Mouse (Mus musculus): ENCODE data around the gene Cdc42ep4. TPM values are rescaled to one million over a fixed set of nuclear protein-coding genes. Genes with fewer than 3 reads are reported as not detected.

Cdc42ep4 gene
- polyA plus RNA-seq, 1 experiment from 2014 or later, result 120 TPM

DNA sequence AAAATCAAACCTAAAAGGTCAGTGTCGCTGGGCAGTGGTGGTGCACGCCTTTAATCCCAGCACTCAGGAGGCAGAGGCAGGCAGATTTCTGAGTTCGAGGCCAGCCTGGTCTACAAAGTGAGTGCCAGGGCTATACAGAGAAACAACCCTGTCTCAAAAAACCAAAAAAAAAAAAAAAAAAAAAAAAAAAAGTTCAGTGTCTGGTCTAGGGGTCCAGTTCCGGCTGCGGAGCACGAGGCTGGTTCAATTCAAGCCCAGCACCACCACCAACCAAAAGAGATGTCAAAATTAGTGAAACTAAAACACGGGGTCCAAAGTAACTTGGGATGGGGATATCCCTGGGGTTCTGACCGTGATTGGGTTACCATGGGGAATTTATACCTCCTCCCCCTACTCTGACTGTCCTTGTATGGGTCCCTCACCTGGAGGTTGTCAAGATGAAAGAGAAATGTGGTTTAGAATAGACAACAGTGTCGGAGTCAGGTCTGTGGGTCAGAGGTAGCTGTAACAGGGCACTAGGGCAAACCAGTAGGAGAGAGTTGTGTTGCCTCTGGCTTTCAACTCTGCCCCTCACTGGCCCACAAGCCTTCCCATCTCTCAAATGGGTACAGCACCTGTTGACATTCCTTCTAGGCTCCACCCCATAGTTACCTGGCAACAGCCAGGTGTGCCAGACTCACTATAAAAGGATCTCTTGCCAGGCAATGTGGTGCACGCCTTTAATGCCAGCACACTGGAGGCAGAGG is 1.2 kb upstream of the Cdc42ep4 start:
- 94% methylated on average over 10 of the region's 10 CpGs for WGBS
- H3K27ac ChIP-seq, result peak overlapping the region; percentile 99; the same call in 1 of the 2 replicates
- H3K27me3 ChIP-seq (ENCODE audit: insufficient read depth, poor library complexity, severe bottlenecking), result peaks cover 12% of the 10 kb centered on the region; the same call in 1 of the 2 replicates
- DNase-seq (ENCODE audit: low spot score), result no peak
- no peaks in the 10 kb centered on the region for H3K9me3 ChIP-seq
- peaks cover 14% of the 10 kb centered on the region for H3K36me3 ChIP-seq
- H3K4me1 ChIP-seq (replicated peaks), result peaks cover 63% of the 10 kb centered on the region
- H3K4me3 ChIP-seq, result peak overlapping the region; percentile 96

DNA sequence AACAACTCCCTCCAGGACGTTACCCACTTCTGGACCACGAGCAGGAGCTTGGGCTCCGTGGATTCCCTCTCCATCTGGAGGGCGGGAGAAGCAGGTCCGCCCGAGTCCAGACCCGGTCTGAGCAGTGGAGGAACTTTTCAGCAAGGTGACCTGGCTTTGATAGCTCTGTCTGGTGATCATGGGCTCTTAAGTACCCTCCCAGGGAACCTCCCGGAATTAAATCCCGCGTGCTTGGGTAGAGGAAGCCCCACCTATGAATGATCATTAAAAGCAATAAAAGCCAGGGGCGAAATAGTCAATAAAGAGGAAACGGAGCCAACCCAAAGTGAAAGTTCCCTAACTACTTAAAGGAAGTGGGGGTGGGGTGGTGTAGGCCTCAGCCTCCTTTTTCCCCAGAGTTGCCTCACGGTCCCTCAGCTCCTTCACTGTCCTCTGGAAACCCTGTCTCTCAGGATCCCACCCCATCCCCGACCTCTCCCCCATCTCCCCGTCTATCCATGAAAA is 529 bp upstream of the Cdc42ep4 start:
- WGBS, result 32% methylated on average over 15 of the region's 15 CpGs
- Histone ChIP-seq H3K27me3 (ENCODE audit: insufficient read depth, poor library complexity, severe bottlenecking) (peaks cover 12% of the 10 kb centered on the region; the same call in 1 of the 2 replicates), H3K9me3 (no peaks in the 10 kb centered on the region), H3K4me3 (peak overlapping the region; percentile 96), H3K4me1 (replicated peaks) (peaks cover 69% of the 10 kb centered on the region), H3K27ac (peak overlapping the region; percentile 99), H3K36me3 (peaks cover 21% of the 10 kb centered on the region)
- no peak for DNase-seq (ENCODE audit: low spot score)

DNA sequence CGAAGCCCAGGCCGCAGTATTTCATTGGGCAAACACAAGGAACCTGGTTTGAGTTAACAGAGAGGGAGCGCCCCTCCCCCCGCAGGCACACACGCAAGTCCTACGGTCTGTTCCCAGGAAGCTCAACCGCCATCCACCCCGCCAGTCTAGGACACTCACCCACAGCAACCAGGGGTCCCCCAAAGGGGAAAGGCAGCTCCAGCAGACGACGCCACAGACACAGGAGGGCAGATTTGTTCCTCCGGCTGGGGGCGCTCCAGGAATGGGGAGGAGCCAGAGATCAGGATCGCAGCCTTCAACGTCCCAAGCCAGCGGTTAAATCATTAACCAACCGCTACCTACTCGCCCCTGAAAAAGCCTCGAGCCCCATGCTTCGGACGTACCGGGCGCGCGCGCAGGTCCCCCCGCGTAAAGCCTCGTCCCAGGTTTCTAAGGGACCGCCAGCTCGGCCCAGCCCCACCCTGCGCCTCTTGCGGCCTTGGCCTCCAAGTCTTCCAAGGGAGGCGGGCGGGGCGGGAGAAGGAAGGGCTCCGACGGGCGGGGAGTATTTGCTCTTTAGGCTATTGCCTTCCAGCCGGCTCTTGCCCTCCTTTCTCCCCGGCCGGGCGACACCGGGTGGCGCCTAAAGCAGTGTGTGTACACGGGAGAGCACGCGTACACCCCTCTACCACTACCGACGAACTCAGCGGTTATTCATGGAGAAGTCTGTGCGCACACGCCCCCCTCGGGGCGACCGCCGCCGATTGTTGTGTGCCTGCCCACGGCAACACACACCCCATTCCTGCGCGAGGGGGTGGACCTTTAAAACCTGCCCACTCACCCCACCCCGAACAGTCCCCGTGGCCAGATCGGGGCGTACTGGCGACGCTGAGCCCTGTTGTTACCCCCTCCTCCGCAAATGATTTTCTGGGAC is 854 bp downstream of the Cdc42ep4 start:
- Histone ChIP-seq H3K4me3 (peak overlapping the region; percentile 96), H3K27me3 (ENCODE audit: insufficient read depth, poor library complexity, severe bottlenecking) (peaks cover 12% of the 10 kb centered on the region; the same call in 1 of the 2 replicates), H3K27ac (peak overlapping the region; percentile 99), H3K36me3 (peaks cover 33% of the 10 kb centered on the region), H3K4me1 (replicated peaks) (peaks cover 77% of the 10 kb centered on the region), H3K9me3 (no peaks in the 10 kb centered on the region)
- WGBS, result under 1% methylated on average over 67 of the region's 67 CpGs
- DNase-seq (ENCODE audit: low spot score), result peak; percentile 83

DNA sequence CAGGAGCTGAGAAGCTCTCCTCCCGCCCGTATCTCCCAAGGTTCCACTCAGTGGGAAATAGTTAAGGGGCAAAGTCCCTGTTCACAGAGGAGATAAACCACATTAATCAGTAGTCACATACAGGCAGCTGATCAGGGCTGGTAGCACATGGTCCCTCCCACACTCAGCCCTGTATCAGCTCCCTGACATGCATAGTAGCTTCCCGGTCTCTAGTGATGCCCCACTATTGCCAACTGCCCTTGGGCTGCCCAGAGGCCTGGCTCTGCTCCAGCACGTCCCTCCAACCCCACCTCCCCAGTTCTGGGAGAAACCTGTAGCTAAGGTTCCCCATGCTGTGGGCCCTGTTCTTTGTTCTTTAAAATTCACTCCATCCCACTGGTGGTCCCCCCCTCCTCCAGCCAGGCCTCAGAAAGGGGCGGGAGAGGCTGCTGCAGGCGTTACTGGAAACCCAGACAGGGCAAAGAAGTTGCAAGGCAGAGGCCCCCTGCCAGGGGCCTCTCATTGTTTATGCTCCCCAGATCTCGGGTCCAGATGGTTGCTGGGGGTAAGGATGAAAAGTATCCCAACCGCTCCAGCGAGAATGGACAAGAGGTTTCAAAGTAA is 1.8 kb downstream of the Cdc42ep4 start:
- peak overlapping the region; percentile 96 for H3K4me3 ChIP-seq
- H3K27ac ChIP-seq, result peak overlapping the region; percentile 99
- no peaks in the 10 kb centered on the region for H3K9me3 ChIP-seq
- peak; percentile 78 for DNase-seq (ENCODE audit: low spot score)
- H3K27me3 ChIP-seq (ENCODE audit: insufficient read depth, poor library complexity, severe bottlenecking), result peaks cover 5% of the 10 kb centered on the region; the same call in 1 of the 2 replicates
- H3K4me1 ChIP-seq (replicated peaks), result peaks cover 76% of the 10 kb centered on the region
- H3K36me3 ChIP-seq, result peaks cover 42% of the 10 kb centered on the region
- WGBS, result 1% methylated on average over 9 of the region's 9 CpGs

DNA sequence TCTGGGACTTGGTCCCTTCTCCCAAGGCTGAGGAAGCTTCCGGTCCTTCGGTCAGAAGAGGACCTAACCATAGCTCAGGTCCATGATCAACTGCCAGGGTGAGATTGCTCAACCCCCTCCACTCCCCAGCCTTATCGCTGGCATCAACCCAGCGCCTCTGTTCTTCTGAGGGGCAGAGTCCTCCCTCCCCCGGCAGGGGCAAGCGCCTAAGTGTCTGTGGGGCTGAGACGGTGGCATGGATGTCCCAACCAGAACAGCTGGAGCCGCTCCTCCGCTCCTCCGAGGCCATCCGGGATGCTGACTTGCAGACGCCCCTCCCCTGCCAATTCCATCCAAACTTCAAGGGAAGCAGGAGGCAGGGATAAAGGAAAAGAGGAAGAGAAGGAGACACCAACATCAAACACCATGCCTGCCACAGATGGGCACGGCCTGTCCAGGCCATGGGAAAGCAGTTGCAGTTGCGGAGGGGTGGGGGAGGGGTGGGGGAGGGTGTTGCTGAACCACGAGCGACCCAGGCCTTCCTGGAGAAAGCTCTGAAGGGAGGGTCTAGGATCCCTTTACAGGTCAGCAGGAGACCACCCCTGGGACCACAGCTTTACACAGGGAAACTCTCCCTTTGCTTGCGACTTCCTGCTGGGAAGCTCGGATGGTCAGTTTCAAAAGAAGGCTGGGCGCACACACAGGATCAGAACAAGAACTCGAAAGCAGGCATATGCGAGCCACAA is 2.7 kb downstream of the Cdc42ep4 start:
- no peaks in the 10 kb centered on the region for H3K9me3 ChIP-seq
- peaks cover 67% of the 10 kb centered on the region for H3K4me1 ChIP-seq (replicated peaks)
- H3K27me3 ChIP-seq (ENCODE audit: insufficient read depth, poor library complexity, severe bottlenecking), result peaks cover 3% of the 10 kb centered on the region; the same call in 1 of the 2 replicates
- H3K36me3 ChIP-seq, result peaks cover 51% of the 10 kb centered on the region
- peak; percentile 64 for DNase-seq (ENCODE audit: low spot score)
- peak overlapping the region; percentile 96 for H3K4me3 ChIP-seq
- 10% methylated on average over 21 of the region's 21 CpGs for WGBS
- peak overlapping the region; percentile 99 for H3K27ac ChIP-seq

DNA sequence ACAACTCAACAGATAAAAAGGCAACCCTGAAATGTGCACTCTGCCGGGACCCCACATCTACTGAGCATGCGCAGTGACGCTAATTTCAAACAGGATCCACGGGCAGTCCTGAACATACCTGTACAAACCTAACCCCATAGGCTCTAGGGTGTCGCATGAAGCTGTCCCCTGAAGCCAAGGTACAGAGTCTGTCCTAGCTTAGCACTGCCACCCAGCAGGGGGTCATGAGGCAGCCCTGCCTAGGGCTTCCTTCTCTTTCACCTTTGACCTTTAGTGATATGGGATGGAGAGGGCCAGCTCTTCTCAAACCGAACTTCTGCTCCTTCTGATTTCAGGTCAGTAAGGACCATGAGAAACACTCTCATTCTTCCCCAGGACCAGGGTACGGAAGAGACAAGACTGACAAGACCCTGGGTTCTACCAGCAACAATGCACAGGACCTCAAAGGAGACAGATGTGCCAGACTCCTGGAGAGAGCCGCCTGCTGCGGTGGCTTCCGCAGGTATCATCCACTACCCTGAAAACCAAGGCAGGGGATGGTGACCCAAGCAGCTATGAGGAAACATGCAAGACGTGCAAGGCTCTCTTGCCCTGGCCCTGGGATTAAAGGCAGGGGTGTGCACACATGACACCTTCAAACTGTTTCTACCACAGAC is 3.8 kb downstream of the Cdc42ep4 start:
- Histone ChIP-seq H3K36me3 (peaks cover 62% of the 10 kb centered on the region), H3K4me3 (peak overlapping the region; percentile 96)

DNA sequence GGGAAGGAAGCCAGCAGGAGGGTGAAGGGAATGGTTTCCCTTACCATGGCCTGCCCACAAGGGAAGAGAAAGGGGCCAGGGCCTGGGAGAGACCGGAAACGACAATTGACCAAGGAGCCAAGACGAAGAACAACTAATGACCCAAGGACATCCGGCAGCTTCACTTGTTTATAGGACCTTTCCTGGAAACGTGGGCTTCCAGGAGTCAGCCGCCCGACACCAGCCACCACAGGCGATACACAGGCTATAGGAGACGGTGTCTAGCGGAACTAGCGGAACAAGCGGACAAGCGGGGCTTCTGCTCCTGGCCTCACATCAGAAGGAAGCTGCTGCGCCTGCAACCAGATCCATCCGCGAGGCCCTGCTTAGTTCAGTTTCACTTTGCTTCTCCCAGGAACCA is 4.6 kb downstream of the Cdc42ep4 start:
- Histone ChIP-seq H3K36me3 (peaks cover 70% of the 10 kb centered on the region), H3K4me3 (peak overlapping the region; percentile 96; the same call in 1 of the 2 replicates), H3K4me1 (replicated peaks) (peaks cover 59% of the 10 kb centered on the region), H3K9me3 (peaks cover 8% of the 10 kb centered on the region; the same call in 1 of the 2 replicates), H3K27ac (peak overlapping the region; percentile 99; the same call in 1 of the 2 replicates), H3K27me3 (ENCODE audit: insufficient read depth, poor library complexity, severe bottlenecking) (no peaks in the 10 kb centered on the region)
- 83% methylated on average over 16 of the region's 16 CpGs for WGBS
- peak; percentile 47 for DNase-seq (ENCODE audit: low spot score)

More for the DNA sequence above, 3.8 kb downstream of the Cdc42ep4 start:
- H3K9me3 ChIP-seq, result peaks cover 8% of the 10 kb centered on the region; the same call in 1 of the 2 replicates
- H3K4me1 ChIP-seq (replicated peaks), result peaks cover 64% of the 10 kb centered on the region
- peak overlapping the region; percentile 99; the same call in 1 of the 2 replicates for H3K27ac ChIP-seq
- no peak for DNase-seq (ENCODE audit: low spot score)
- no peaks in the 10 kb centered on the region for H3K27me3 ChIP-seq (ENCODE audit: insufficient read depth, poor library complexity, severe bottlenecking)
- WGBS, result 76% methylated on average over 11 of the region's 11 CpGs

DNA sequence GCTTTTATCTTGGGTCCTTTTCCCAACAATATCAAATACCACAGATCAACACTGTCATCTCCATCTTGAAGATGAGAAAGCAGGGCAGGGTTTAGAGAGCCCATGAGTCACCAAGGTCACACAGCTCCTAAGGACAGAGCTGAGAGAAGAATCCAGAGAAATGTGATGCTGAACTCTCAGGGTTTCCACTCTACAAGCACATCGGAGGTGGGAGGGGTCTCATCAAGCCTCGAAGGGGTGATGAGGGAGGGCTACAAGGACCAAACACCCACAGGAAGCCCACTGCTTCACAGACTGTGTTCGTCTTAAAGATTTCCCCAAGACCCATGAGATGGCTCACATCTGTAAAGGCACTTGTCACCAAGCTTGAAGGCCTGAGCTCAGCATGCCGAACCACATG is 5.7 kb downstream of the Cdc42ep4 start:
- Histone ChIP-seq H3K36me3 (peaks cover 81% of the 10 kb centered on the region), H3K27me3 (ENCODE audit: insufficient read depth, poor library complexity, severe bottlenecking) (no peaks in the 10 kb centered on the region), H3K27ac (0 out of 2 replicates have a peak overlapping the region, but pooled peaks have one; percentile 35), H3K4me1 (replicated peaks) (peaks cover 53% of the 10 kb centered on the region), H3K9me3 (peaks cover 8% of the 10 kb centered on the region; the same call in 1 of the 2 replicates), H3K4me3 (no peak overlapping the region)
- DNase-seq (ENCODE audit: low spot score), result no peak
- WGBS, result 83% methylated on average over 4 of the region's 4 CpGs

DNA sequence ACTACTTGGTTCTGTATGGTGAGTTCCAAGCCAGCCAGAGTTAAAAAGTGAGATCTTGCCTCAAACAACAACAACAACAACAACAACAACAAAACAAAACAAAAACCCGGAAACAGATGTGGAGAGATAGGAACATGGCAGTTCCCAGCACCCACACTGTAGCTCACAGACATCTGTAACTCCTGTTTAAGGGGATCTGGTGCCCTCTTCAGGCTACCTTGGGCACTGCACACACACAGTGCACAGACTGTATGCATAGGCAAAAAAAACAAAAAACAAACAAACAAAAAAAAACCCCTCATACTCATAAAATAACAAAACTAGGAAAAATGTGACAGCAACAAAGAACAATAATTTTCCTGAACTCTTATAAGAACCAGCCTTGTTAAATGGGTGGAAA is 8.7 kb downstream of the Cdc42ep4 start:
- 95% methylated on average over 1 of the region's 1 CpGs for WGBS
- Histone ChIP-seq H3K27me3 (ENCODE audit: insufficient read depth, poor library complexity, severe bottlenecking) (no peaks in the 10 kb centered on the region), H3K27ac (no peak overlapping the region), H3K9me3 (peaks cover 8% of the 10 kb centered on the region; the same call in 1 of the 2 replicates), H3K36me3 (peaks cover 97% of the 10 kb centered on the region), H3K4me1 (replicated peaks) (peaks cover 48% of the 10 kb centered on the region), H3K4me3 (no peak overlapping the region)
- no peak for DNase-seq (ENCODE audit: low spot score)

DNA sequence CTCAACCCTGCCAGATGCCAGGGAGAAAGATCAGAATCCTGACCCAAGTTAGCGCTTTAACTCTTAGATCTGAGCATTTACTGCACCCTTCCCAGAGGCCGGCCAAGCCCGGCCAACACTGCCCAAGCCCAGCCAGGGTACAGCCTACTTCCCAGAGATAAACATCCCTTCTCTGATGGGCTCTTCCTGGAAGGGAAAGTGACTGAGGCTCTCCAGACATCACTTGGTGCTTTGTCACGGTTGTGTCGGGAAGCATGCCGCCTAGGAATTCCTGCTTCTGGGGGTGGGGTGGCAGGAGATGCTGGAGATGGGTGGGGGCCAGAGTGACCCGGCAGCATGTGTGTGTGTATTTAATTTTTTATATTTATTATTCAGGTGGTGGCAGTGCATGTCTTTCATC is 11.6 kb downstream of the Cdc42ep4 start:
- no peak overlapping the region for H3K4me3 ChIP-seq
- no peaks in the 10 kb centered on the region for H3K27me3 ChIP-seq (ENCODE audit: insufficient read depth, poor library complexity, severe bottlenecking)
- no peak for DNase-seq (ENCODE audit: low spot score)
- no peak overlapping the region for H3K27ac ChIP-seq
- H3K4me1 ChIP-seq (replicated peaks), result peaks cover 55% of the 10 kb centered on the region
- WGBS, result 87% methylated on average over 7 of the region's 7 CpGs
- peaks cover 99% of the 10 kb centered on the region for H3K36me3 ChIP-seq
- H3K9me3 ChIP-seq, result peaks cover 8% of the 10 kb centered on the region; the same call in 1 of the 2 replicates

DNA sequence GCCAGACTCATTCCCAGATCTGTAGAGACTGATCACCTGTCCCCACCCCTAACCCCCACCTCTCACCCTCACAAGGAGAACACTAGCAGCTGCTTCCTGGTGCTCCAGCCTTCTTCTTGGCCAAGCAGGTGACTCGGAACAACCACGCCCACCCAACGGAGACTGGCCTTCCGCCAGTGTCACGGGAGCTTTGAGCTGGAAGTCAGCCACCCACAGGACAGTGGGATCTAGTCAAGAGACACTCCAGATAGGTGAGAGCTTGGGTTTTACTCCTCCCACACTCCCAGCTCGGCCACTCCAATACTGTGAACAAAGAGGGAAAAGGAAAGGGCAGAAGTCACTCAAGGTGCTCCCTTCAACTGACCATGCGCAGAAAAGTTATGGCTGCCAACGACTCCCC is 12.5 kb downstream of the Cdc42ep4 start:
- WGBS, result 86% methylated on average over 8 of the region's 8 CpGs

More for the DNA sequence above, 12.5 kb downstream of the Cdc42ep4 start:
- Histone ChIP-seq H3K4me3 (no peak overlapping the region), H3K9me3 (peaks cover 8% of the 10 kb centered on the region; the same call in 1 of the 2 replicates), H3K36me3 (peaks cover 95% of the 10 kb centered on the region), H3K4me1 (replicated peaks) (peaks cover 64% of the 10 kb centered on the region), H3K27me3 (ENCODE audit: insufficient read depth, poor library complexity, severe bottlenecking) (no peaks in the 10 kb centered on the region), H3K27ac (no peak overlapping the region)
- no peak for DNase-seq (ENCODE audit: low spot score)

Measured in hindbrain, embryonic 10.5 days (tissue).